Mouse (Mus musculus) spleen, adult 2 months (tissue): Measurements from ENCODE around the gene Lyz2.

Source experiments
- CTCF ChIP-seq: fragments of 200-500 bp; IDR thresholded peaks from 2 replicates; pipeline ENCODE4 v1.5.1; 2011; ENCODE audit warnings: mild to moderate bottlenecking, inconsistent platforms; ENCODE audit not compliant: insufficient read depth, insufficient read length, insufficient replicate concordance; ENCODE audit errors: extremely low read depth
- POLR2A ChIP-seq: fragments of 200-500 bp; IDR thresholded peaks from 2 replicates; pipeline ENCODE4 v1.6.1; 2011; ENCODE audit warnings: low read depth, low read length, inconsistent platforms

DNA sequence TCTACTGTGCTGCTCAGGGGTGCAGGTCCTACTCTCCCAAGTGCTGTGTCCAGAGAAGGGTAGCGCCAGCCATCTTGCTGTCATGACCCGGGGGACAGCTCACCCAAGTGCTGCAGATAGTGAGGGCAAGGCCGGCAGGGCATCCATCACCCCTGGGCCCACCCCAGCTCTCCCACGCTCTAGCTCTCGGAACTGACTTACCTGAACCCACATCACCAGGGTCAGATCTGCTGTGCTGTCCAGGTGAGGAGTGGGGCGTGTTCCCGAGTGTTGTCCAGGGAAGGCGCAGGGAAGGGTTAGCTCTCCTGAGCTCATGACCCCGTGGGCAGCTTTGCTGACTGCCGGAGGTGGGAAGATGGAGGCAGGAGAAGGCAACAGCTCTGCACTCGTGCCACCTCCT is 34.3 kb upstream of the Lyz2 start:
- no peak for TF ChIP-seq POLR2A
- no peak for TF ChIP-seq CTCF
